Mouse (Mus musculus) C2C12 (cell line): ENCODE results near the gene Gapdh.
A peak's percentile ranks its signal among the peaks of the same experiment; 100 is the strongest.

Experiments used
- CEBPB ChIP-seq: IDR thresholded peaks from one replicate; pipeline ENCODE4 v1.6.1; 2011; ENCODE audit warnings: low read depth, mild to moderate bottlenecking, control low read depth, moderate library complexity
- CTCF ChIP-seq: IDR thresholded peaks from one replicate; pipeline ENCODE4 v1.5.1; 2011; ENCODE audit not compliant: control insufficient read depth, insufficient read depth, insufficient read length
- MAX ChIP-seq: IDR thresholded peaks from one replicate; pipeline ENCODE4 v1.6.1; 2011; ENCODE audit warnings: mild to moderate bottlenecking, control low read depth
- MYOD1 ChIP-seq: IDR thresholded peaks from one replicate; pipeline ENCODE4 v1.6.1; 2011; ENCODE audit warnings: low read depth; ENCODE audit not compliant: control insufficient read depth, insufficient read length
- MYOG ChIP-seq: IDR thresholded peaks from one replicate; pipeline ENCODE4 v1.6.1; 2011; ENCODE audit not compliant: control insufficient read depth, insufficient read length; ENCODE audit errors: extremely low read depth
- USF1 ChIP-seq: IDR thresholded peaks from one replicate; pipeline ENCODE4 v1.6.1; 2011; ENCODE audit warnings: low read depth, mild to moderate bottlenecking, control low read depth, moderate library complexity

DNA sequence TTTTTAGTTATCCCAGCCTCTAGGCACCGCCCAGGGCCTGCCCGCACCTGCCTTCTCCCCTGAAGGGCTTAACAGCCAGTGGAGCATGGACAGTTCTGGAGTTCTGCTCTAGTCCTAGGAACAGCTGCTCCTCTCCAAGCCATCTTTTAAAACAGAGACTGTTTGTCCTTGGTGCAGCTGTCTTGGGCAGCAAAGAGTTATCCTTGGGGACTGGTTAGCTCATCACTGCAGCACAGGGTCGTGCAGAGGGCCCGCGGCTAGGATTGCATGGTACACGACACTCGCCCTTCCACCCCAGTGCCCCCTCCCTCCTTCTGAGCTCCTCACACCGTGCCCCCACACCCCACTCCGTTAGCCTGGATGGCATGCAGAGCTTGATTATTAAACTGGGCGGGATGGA is 18.9 kb downstream of the Gapdh start:
- TF ChIP-seq USF1 (no peak), CTCF (no peak), MAX (no peak), CEBPB (no peak), MYOD1 (peak; percentile 84), MYOG (no peak)
